Mouse (Mus musculus) C2C12 (cell line): ENCODE measurements around the gene Pln.

Experiments
- CEBPB ChIP-seq: IDR thresholded peaks from one replicate; pipeline ENCODE4 v1.6.1; 2011; ENCODE audit warnings: low read depth, mild to moderate bottlenecking, control low read depth, moderate library complexity
- CTCF ChIP-seq: IDR thresholded peaks from one replicate; pipeline ENCODE4 v1.5.1; 2011; ENCODE audit not compliant: control insufficient read depth, insufficient read depth, insufficient read length
- FOSL1 ChIP-seq: IDR thresholded peaks from one replicate; pipeline ENCODE4 v1.8.0; 2011; ENCODE audit warnings: mild to moderate bottlenecking, low read length; ENCODE audit not compliant: poor library complexity, insufficient read depth, severe bottlenecking
- MAX ChIP-seq: IDR thresholded peaks from one replicate; pipeline ENCODE4 v1.6.1; 2011; ENCODE audit warnings: mild to moderate bottlenecking, control low read depth
- MYOD1 ChIP-seq: IDR thresholded peaks from one replicate; pipeline ENCODE4 v1.6.1; 2011; ENCODE audit warnings: low read depth; ENCODE audit not compliant: control insufficient read depth, insufficient read length
- MYOG ChIP-seq: IDR thresholded peaks from one replicate; pipeline ENCODE4 v1.6.1; 2011; ENCODE audit not compliant: control insufficient read depth, insufficient read length; ENCODE audit errors: extremely low read depth
- USF1 ChIP-seq: IDR thresholded peaks from one replicate; pipeline ENCODE4 v1.6.1; 2011; ENCODE audit warnings: low read depth, mild to moderate bottlenecking, control low read depth, moderate library complexity

DNA sequence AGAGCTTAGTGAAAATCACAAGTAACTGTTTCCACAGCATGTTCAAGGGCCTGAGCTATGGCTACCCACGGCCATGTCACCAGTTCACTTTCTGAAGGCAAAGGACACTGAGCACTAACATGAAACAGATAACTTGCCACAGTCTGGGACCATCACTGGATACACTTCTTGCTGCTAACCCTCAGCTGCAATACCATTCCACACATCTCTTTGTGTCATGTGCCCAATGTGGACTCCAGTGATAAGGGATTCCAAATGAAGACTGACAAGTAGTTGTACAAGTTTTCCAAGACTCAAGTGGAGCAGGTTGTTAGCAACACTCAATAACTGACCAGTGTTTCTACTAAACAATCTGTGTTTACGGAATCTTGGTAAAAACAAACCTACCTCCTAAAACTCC is 2.2 kb upstream of the Pln start:
- TF ChIP-seq CTCF (no peak), USF1 (no peak), CEBPB (no peak), MAX (no peak), FOSL1 (no peak), MYOD1 (no peak), MYOG (no peak)
